Mouse (Mus musculus) CH12.LX (cell line): ENCODE results near the gene Brox. TPM values are rescaled to one million over a fixed set of nuclear protein-coding genes. Genes with fewer than 3 reads are reported as not detected.
A peak's percentile ranks its signal among the peaks of the same experiment; 100 is the strongest.

Experiments
- DNase-seq: peaks from one replicate; pipeline ENCODE4 v3.0.0-alpha.2; 2013; ENCODE audit errors: extremely low read depth
- H3K27ac ChIP-seq: 2 replicates; pipeline ENCODE4 v1.5.1; 2012; ENCODE audit warnings: low read depth, mild to moderate bottlenecking, control low read depth, moderate library complexity; ENCODE audit not compliant: insufficient read depth
- H3K27me3 ChIP-seq: replicated peaks from 2 replicates; pipeline ENCODE3; 2012; ENCODE audit warnings: inconsistent platforms
- H3K36me3 ChIP-seq, 2 experiments: replicated peaks in 1 of 2; 2 replicates each; pipeline versions ENCODE3 to v1.6.1; 2012; ENCODE audit warnings: inconsistent platforms in 1 of 2, low read length in 1 of 2, mild to moderate bottlenecking in 1 of 2, mixed read lengths in 1 of 2, moderate library complexity in 1 of 2; ENCODE audit not compliant: control insufficient read depth in 1 of 2, insufficient read depth in 1 of 2
- H3K4me1 ChIP-seq, 2 experiments: 2 replicates each; pipeline ENCODE4 v1.6.1; 2012; ENCODE audit warnings: inconsistent platforms in 1 of 2, moderate library complexity in 1 of 2; ENCODE audit not compliant: insufficient read depth in 2 of 2, control insufficient read depth in 1 of 2
- H3K4me2 ChIP-seq: 2 replicates; pipeline ENCODE4 v1.6.1; 2012; ENCODE audit warnings: low read depth, mild to moderate bottlenecking, control low read depth; ENCODE audit not compliant: poor library complexity, insufficient read depth, severe bottlenecking
- H3K4me3 ChIP-seq, 3 experiments: fragments of 150-350 bp in 1 of 3; sonication (generic) in 1 of 3; replicated peaks in 1 of 3; 2 replicates each; pipeline versions ENCODE3 to v1.5.1; 2011 to 2012; ENCODE audit warnings: low read depth in 2 of 3, low read length in 2 of 3, mild to moderate bottlenecking in 2 of 3, moderate library complexity in 2 of 3, control low read depth in 1 of 3, improper control_type of control experiment in 1 of 3, inconsistent platforms in 1 of 3, mixed read lengths in 1 of 3; ENCODE audit not compliant: poor library complexity in 1 of 3
- H3K79me2 ChIP-seq: replicated peaks from 2 replicates; pipeline ENCODE4 v1.6.1; 2012; ENCODE audit warnings: mild to moderate bottlenecking, moderate library complexity; ENCODE audit not compliant: control insufficient read depth, poor library complexity, insufficient read depth, severe bottlenecking; ENCODE audit errors: extremely low read depth
- H3K9ac ChIP-seq: 2 replicates; pipeline ENCODE4 v1.6.1; 2012; ENCODE audit warnings: low read depth, mild to moderate bottlenecking, control low read depth, moderate library complexity; ENCODE audit not compliant: insufficient read depth
- H3K9me3 ChIP-seq: replicated peaks from 2 replicates; pipeline ENCODE3; 2012; ENCODE audit warnings: low read length, inconsistent platforms, mixed read lengths
- BHLHE40 ChIP-seq: IDR thresholded peaks from 2 replicates; pipeline ENCODE4 v1.6.1; 2011; ENCODE audit warnings: mild to moderate bottlenecking, low read depth, low read length, improper control_type of control experiment
- CHD2 ChIP-seq: IDR thresholded peaks from 2 replicates; pipeline ENCODE4 v1.6.1; 2011; ENCODE audit warnings: low read length, improper control_type of control experiment
- CTCF ChIP-seq, 2 experiments: IDR thresholded peaks in 1 of 2; conservative IDR thresholded peaks in 1 of 2; 2 replicates each; pipeline ENCODE4 v1.5.1; 2011 to 2012; ENCODE audit warnings: low read depth in 2 of 2, low read length in 2 of 2, improper control_type of control experiment in 1 of 2, inconsistent platforms in 1 of 2, mild to moderate bottlenecking in 1 of 2, moderate library complexity in 1 of 2
- E2F4 ChIP-seq: IDR thresholded peaks from 2 replicates; pipeline ENCODE4 v1.6.1; 2011; ENCODE audit warnings: low read depth, low read length, improper control_type of control experiment; ENCODE audit not compliant: insufficient replicate concordance
- ELF1 ChIP-seq: IDR thresholded peaks from 2 replicates; pipeline ENCODE4 v1.6.1; 2014; ENCODE audit warnings: low read depth, mild to moderate bottlenecking, inconsistent platforms, low read length, improper control_type of control experiment
- ETS1 ChIP-seq: conservative IDR thresholded peaks from 2 replicates; pipeline ENCODE4 v1.6.1; 2012; ENCODE audit warnings: low read depth, mild to moderate bottlenecking, inconsistent platforms, low read length, improper control_type of control experiment, moderate library complexity
- GABPA ChIP-seq: IDR thresholded peaks from 2 replicates; pipeline ENCODE4 v1.6.1; 2012; ENCODE audit warnings: low read depth, low read length, improper control_type of control experiment, inconsistent platforms; ENCODE audit not compliant: insufficient replicate concordance
- HCFC1 ChIP-seq: IDR thresholded peaks from 2 replicates; pipeline ENCODE4 v1.6.1; 2012; ENCODE audit warnings: low read depth, mild to moderate bottlenecking, inconsistent platforms, low read length, improper control_type of control experiment
- IRF4 ChIP-seq: IDR thresholded peaks from 2 replicates; pipeline ENCODE4 v1.6.1; 2014; ENCODE audit warnings: low read depth, mild to moderate bottlenecking, inconsistent platforms, low read length, improper control_type of control experiment
- JUND ChIP-seq: conservative IDR thresholded peaks from 2 replicates; pipeline ENCODE4 v1.6.1; 2011; ENCODE audit warnings: low read depth, low read length, improper control_type of control experiment
- KAT2A ChIP-seq: IDR thresholded peaks from 2 replicates; pipeline ENCODE4 v1.6.1; 2012; ENCODE audit warnings: low read length, improper control_type of control experiment, inconsistent platforms; ENCODE audit not compliant: insufficient replicate concordance
- MAFK ChIP-seq: IDR thresholded peaks from 2 replicates; pipeline ENCODE4 v1.6.1; 2011; ENCODE audit warnings: low read length, improper control_type of control experiment; ENCODE audit not compliant: insufficient replicate concordance
- MAX ChIP-seq: IDR thresholded peaks from 2 replicates; pipeline ENCODE4 v1.6.1; 2011; ENCODE audit warnings: low read length, improper control_type of control experiment
- MXI1 ChIP-seq: IDR thresholded peaks from 2 replicates; pipeline ENCODE4 v1.6.1; 2011; ENCODE audit warnings: mild to moderate bottlenecking, low read depth, low read length, improper control_type of control experiment
- MYC ChIP-seq: IDR thresholded peaks from 2 replicates; pipeline ENCODE4 v1.6.1; 2011; ENCODE audit warnings: low read depth, mild to moderate bottlenecking, improper control_type of control experiment, low read length
- NELFE ChIP-seq: IDR thresholded peaks from 2 replicates; pipeline ENCODE4 v1.6.1; 2011; ENCODE audit warnings: low read depth, low read length, improper control_type of control experiment
- NRF1 ChIP-seq: IDR thresholded peaks from 2 replicates; pipeline ENCODE4 v1.6.1; 2014; ENCODE audit warnings: low read depth, mild to moderate bottlenecking, inconsistent platforms, low read length, improper control_type of control experiment, moderate library complexity
- PAX5 ChIP-seq: IDR thresholded peaks from 2 replicates; pipeline ENCODE4 v1.6.1; 2012; ENCODE audit warnings: low read length, inconsistent platforms, mixed read lengths
- POLR2A ChIP-seq: IDR thresholded peaks from 2 replicates; pipeline ENCODE4 v1.6.1; 2011; ENCODE audit warnings: low read depth, mild to moderate bottlenecking, improper control_type of control experiment, low read length
- RAD21 ChIP-seq: IDR thresholded peaks from 2 replicates; pipeline ENCODE4 v1.6.1; 2011; ENCODE audit warnings: low read depth, mild to moderate bottlenecking, low read length, improper control_type of control experiment, moderate library complexity
- RCOR1 ChIP-seq: conservative IDR thresholded peaks from 2 replicates; pipeline ENCODE4 v1.6.1; 2012; ENCODE audit warnings: low read depth, mild to moderate bottlenecking, inconsistent platforms, low read length, improper control_type of control experiment
- SIN3A ChIP-seq: IDR thresholded peaks from 2 replicates; pipeline ENCODE4 v1.6.1; 2012; ENCODE audit warnings: low read length, improper control_type of control experiment, inconsistent platforms
- SMC3 ChIP-seq: IDR thresholded peaks from 2 replicates; pipeline ENCODE4 v1.6.1; 2011; ENCODE audit warnings: low read depth, low read length, improper control_type of control experiment
- TCF12 ChIP-seq: IDR thresholded peaks from 2 replicates; pipeline ENCODE4 v1.6.1; 2014; ENCODE audit warnings: low read depth, mild to moderate bottlenecking, inconsistent platforms, low read length, improper control_type of control experiment
- UBTF ChIP-seq: IDR thresholded peaks from 2 replicates; pipeline ENCODE4 v1.6.1; 2012; ENCODE audit warnings: low read depth, mild to moderate bottlenecking, inconsistent platforms, low read length, improper control_type of control experiment, moderate library complexity
- USF1 ChIP-seq: IDR thresholded peaks from 2 replicates; pipeline ENCODE4 v1.6.1; 2014; ENCODE audit warnings: low read depth, mild to moderate bottlenecking, inconsistent platforms, low read length, improper control_type of control experiment
- ZC3H11A ChIP-seq: IDR thresholded peaks from 2 replicates; pipeline ENCODE4 v1.6.1; 2012; ENCODE audit warnings: low read depth, mild to moderate bottlenecking, inconsistent platforms, low read length, improper control_type of control experiment
- ZKSCAN1 ChIP-seq: IDR thresholded peaks from 2 replicates; pipeline ENCODE4 v1.6.1; 2012; ENCODE audit warnings: low read depth, inconsistent platforms, low read length, improper control_type of control experiment, borderline replicate concordance
- dilution Hi-C: fragments of 300-500 bp; cut with MboI; formaldehyde crosslinking; loops from 2 replicates; pipeline ENCODE4 v1.14.3; 2020; ENCODE audit warnings: low sequenced_read_pairs; ENCODE audit not compliant: extremely low pct_unique_long_range_greater_than_20kb, extremely low pct_ligation_motif_present
- in situ Hi-C: fragments of 300-500 bp; cut with MboI; formaldehyde crosslinking; loops from 3 replicates; pipeline ENCODE4 v1.14.3; 2019; ENCODE audit warnings: low sequenced_read_pairs, low pct_ligation_motif_present, low pct_unique_long_range_greater_than_20kb, mixed read lengths
- polyA plus RNA-seq: library from polyadenylated mRNA; unstranded; fragments of >175 nt; gene quantifications from 2 replicates; pipeline ENCODE4 v1.2.1, GENCODE M21; 2012; ENCODE audit warnings: low read depth; ENCODE audit not compliant: insufficient read length
- total RNA-seq, 2 experiments: library from RNA; depleted of rRNA; stranded (reverse); fragments of 300-350 nt in 1 of 2; fragments of >200 nt in 1 of 2; gene quantifications; 2 replicates each; pipeline ENCODE4 v1.2.3; 2012 to 2014

Gene Brox
- total and polyA plus RNA-seq, 3 experiments, result 20.4 to 37.8 (median 21.8) TPM

DNA sequence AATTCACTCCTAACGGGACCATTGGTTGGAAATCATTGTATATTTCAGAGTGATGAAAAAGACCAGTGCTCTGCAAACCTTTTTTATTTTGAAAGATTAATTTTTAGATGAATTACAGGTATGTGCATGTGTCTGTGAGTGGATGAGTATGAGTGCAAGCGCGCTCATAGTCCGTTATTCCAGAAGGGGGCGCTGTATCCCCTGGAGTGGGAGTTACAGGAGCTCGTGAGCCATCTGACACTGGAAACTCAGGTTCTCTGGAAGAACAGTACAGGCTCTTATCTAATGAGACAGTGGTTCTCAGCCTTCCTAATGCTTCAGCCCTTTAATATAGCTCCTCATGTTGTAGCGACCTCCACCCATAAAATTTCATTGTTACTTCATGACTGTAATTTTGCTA is 53.8 kb downstream of the Brox start:
- Histone ChIP-seq H3K9me3 (peaks cover 3% of the 10 kb centered on the region), H3K9ac (no peak overlapping the region), H3K79me2 (no peaks in the 10 kb centered on the region), H3K36me3 (no peaks in the 10 kb centered on the region), H3K4me2 (no peak overlapping the region), H3K27me3 (peaks cover 1% of the 10 kb centered on the region), H3K4me1 (peaks cover 0 to 6% of the 10 kb centered on the region in 2 experiments; a peak in 2 of 4 replicates), H3K4me3 (no peak overlapping the region), H3K27ac (no peak overlapping the region)
- DNase-seq, result peak; percentile 41
- dilution Hi-C loops (no loop called here), in situ Hi-C loops (no loop called here)
- TF ChIP-seq KAT2A, result no peak
- TF ChIP-seq IRF4, result no peak
- peak; percentile 42 to 65; a peak in 3 of 4 replicates for TF ChIP-seq CTCF (conservative IDR thresholded peaks at IDR 0.05 in 1 of 2, IDR thresholded peaks at IDR 0.05 in 1 of 2; ENCODE audit: low read depth in 2 of 2, low read length in 2 of 2)
- no peak for TF ChIP-seq GABPA
- peak; percentile 72 for TF ChIP-seq SMC3
- TF ChIP-seq RAD21, result peak; percentile 60

GRCm38 (mm10) chr1:183237901-183238300 is 59.2 kb downstream of the Brox start:
- no peaks in the 10 kb centered on the region for H3K9me3 ChIP-seq
- peaks cover 1% of the 10 kb centered on the region for H3K27me3 ChIP-seq
- in situ Hi-C loops, result loop anchor here (5.0 kb wide), 1 partner anchor 34 kb away; no protein-coding TSS in a partner anchor
- peaks cover 0 to 6% of the 10 kb centered on the region in 2 experiments; a peak in 2 of 4 replicates for H3K4me1 ChIP-seq
- TF ChIP-seq PAX5 (no peak), ELF1 (no peak), MAX (peak; percentile 61), JUND (peak; percentile 45; the same call in 1 of the 2 replicates), SMC3 (peak; percentile 90), CTCF (conservative IDR thresholded peaks at IDR 0.05 in 1 of 2, IDR thresholded peaks at IDR 0.05 in 1 of 2; ENCODE audit: low read depth in 2 of 2, low read length in 2 of 2) (peak; percentile 32 to 95; a peak in 3 of 4 replicates), USF1 (no peak), MAFK (no peak), SIN3A (peak; percentile 47; the same call in 1 of the 2 replicates), RCOR1 (no peak), ZC3H11A (peak; percentile 70), POLR2A (no peak), KAT2A (no peak), ZKSCAN1 (no peak), CHD2 (no peak), IRF4 (0 out of 2 replicates have a peak, but pooled peaks have one; percentile 13), UBTF (no peak), HCFC1 (peak; percentile 8; the same call in 1 of the 2 replicates), BHLHE40 (0 out of 2 replicates have a peak, but pooled peaks have one; percentile 18), MYC (peak; percentile 75), ETS1 (no peak), TCF12 (no peak), MXI1 (no peak), E2F4 (peak; percentile 44; the same call in 1 of the 2 replicates), NELFE (no peak), RAD21 (no peak; the same call in none of the 2 replicates), NRF1 (no peak)
- TF ChIP-seq, all 38 proteins: peak for 11
- Histone ChIP-seq H3K36me3 (no peaks in the 10 kb centered on the region), H3K4me3 (no peak overlapping the region), H3K9ac (no peak overlapping the region), H3K4me2 (no peak overlapping the region), H3K27ac (no peak overlapping the region), H3K79me2 (no peaks in the 10 kb centered on the region)
- dilution Hi-C loops, result no loop called here
- DNase-seq, result peak; percentile 43
